Mouse (Mus musculus) lung, postnatal 0 days (tissue): ENCODE measurements around the gene Pcbd2.

Source experiments
- CTCF ChIP-seq: IDR thresholded peaks from 2 replicates; pipeline ENCODE4 v1.5.1; 2016; ENCODE audit warnings: antibody characterized with exemption, mild to moderate bottlenecking
- EP300 ChIP-seq: IDR thresholded peaks from 2 replicates; pipeline ENCODE4 v1.6.1; 2016; ENCODE audit warnings: antibody characterized with exemption, mild to moderate bottlenecking, control low read depth

DNA sequence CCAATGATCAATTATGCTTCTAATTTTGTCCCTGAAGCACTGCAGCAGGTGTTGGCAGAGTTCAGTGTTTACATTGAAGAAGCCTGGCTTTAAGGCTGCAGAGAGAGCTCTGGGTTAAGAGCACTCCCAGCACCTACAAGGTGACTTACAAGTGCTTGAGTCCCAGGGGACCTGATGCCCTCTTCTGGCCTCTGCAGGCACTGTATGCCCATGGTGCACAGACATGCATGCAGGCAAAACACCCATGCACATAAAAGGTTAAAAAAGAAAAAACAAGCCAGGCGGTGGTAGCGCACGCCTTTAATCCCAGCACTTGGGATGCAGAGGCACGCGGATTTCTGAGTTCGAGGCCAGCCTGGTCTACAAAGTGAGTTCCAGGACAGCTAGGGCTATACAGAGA, 30.5 kb downstream of the Pcbd2 start:
- peak; percentile 51 for TF ChIP-seq CTCF
- no peak for TF ChIP-seq EP300
